Mouse (Mus musculus): ENCODE data around the gene Rbfox3. TPM values are rescaled to one million over a fixed set of nuclear protein-coding genes. Genes with fewer than 3 reads are reported as not detected.
A peak's percentile ranks its signal among the peaks of the same experiment; 100 is the strongest.

Gene Rbfox3
- polyA plus RNA-seq, 1 experiment from 2014 or later, result 77.9 TPM

- WGBS, result 43% methylated on average over 10 of the region's 10 CpGs
- Histone ChIP-seq H3K36me3 (no peaks in the 10 kb centered on the region), H3K4me2 (no peak overlapping the region), H3K4me3 (no peak overlapping the region), H3K27me3 (no peaks in the 10 kb centered on the region), H3K9me3 (no peaks in the 10 kb centered on the region), H3K9ac (no peak overlapping the region), H3K27ac (replicated peaks) (no peak overlapping the region), H3K4me1 (replicated peaks) (peaks cover 70% of the 10 kb centered on the region)
- ATAC-seq (ENCODE audit: low FRiP score, low read depth), result no peak
Measured at GRCm38 (mm10) chr11:118748622-118749021, 162.8 kb downstream of the Rbfox3 start.

GRCm38 (mm10) chr11:118745279-118745678 lies 166.1 kb downstream of the Rbfox3 start:
- H3K4me3 ChIP-seq, result no peak overlapping the region
- peak overlapping the region; percentile 52 for H3K27ac ChIP-seq (replicated peaks)
- H3K27me3 ChIP-seq, result no peaks in the 10 kb centered on the region
- no peaks in the 10 kb centered on the region for H3K9me3 ChIP-seq
- peaks cover 49% of the 10 kb centered on the region for H3K4me1 ChIP-seq (replicated peaks)
- no peaks in the 10 kb centered on the region for H3K36me3 ChIP-seq
- peak; percentile 6; the same call in 1 of the 2 replicates for ATAC-seq (ENCODE audit: low FRiP score, low read depth)
- peak overlapping the region; percentile 46; the same call in 1 of the 2 replicates for H3K4me2 ChIP-seq
- H3K9ac ChIP-seq, result no peak overlapping the region

DNA sequence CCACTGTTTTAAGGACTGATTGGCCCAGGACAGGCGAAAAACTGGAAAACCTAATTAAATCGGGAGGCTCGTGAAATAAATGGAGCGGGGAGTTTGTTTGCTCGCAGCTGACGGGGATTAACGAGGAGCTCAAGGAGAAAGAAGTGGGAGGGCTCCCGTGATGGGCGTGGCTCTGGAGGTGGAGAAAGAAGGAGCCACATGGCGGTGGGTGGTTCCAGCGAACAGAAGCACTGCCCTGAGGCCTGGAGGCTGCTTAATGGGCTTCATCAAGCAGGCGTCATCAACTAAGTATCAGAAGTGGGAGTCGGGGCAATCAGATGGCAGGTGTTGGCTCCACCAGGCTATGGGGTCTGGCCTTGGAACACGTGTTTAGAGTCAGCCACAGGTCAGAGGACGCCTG lies 166.6 kb downstream of the Rbfox3 start:
- Histone ChIP-seq H3K4me1 (replicated peaks) (peaks cover 54% of the 10 kb centered on the region), H3K27me3 (no peaks in the 10 kb centered on the region), H3K27ac (replicated peaks) (peak overlapping the region; percentile 52), H3K4me2 (peak overlapping the region; percentile 46), H3K9me3 (no peaks in the 10 kb centered on the region), H3K36me3 (no peaks in the 10 kb centered on the region), H3K4me3 (peak overlapping the region; percentile 14), H3K9ac (no peak overlapping the region)
- ATAC-seq (ENCODE audit: low FRiP score, low read depth), result peak; percentile 31
- 3% methylated on average over 15 of the region's 15 CpGs for WGBS

DNA sequence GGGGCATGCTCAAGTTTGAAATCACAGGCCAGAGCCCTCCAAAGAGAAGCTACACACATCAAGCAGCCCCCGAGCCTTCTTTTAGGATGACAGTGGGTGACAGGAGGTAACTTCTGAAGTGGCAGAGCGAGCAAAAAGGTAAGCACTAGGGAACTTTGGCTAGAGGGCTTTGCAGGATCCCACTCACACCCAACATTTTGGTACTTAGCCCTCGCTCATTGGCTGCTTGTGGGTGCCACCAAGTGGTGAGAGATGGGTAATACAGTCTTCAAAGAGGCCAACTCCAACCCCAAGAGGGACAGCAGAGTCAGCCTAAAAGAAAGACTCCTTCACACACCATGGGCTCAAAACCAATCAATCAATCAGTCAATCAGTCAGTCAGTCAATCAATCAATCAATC lies 168.6 kb downstream of the Rbfox3 start:
- Histone ChIP-seq H3K9me3 (no peaks in the 10 kb centered on the region), H3K27ac (replicated peaks) (no peak overlapping the region), H3K27me3 (no peaks in the 10 kb centered on the region), H3K4me3 (no peak overlapping the region), H3K9ac (no peak overlapping the region), H3K4me2 (no peak overlapping the region), H3K4me1 (replicated peaks) (peaks cover 59% of the 10 kb centered on the region), H3K36me3 (no peaks in the 10 kb centered on the region)
- 20% methylated on average over 3 of the region's 3 CpGs for WGBS
- no peak for ATAC-seq (ENCODE audit: low FRiP score, low read depth)

- H3K9ac ChIP-seq, result no peak overlapping the region
- no peaks in the 10 kb centered on the region for H3K27me3 ChIP-seq
- no peak overlapping the region for H3K27ac ChIP-seq (replicated peaks)
- WGBS, result 49% methylated on average over 6 of the region's 6 CpGs
- H3K36me3 ChIP-seq, result no peaks in the 10 kb centered on the region
- no peak overlapping the region for H3K4me3 ChIP-seq
- ATAC-seq (ENCODE audit: low FRiP score, low read depth), result no peak
- H3K9me3 ChIP-seq, result no peaks in the 10 kb centered on the region
- no peak overlapping the region for H3K4me2 ChIP-seq
- peaks cover 51% of the 10 kb centered on the region for H3K4me1 ChIP-seq (replicated peaks)
Measured at GRCm38 (mm10) chr11:118741262-118741661, 170.1 kb downstream of the Rbfox3 start.

GRCm38 (mm10) chr11:118740001-118740400 lies 171.4 kb downstream of the Rbfox3 start:
- Histone ChIP-seq H3K9me3 (no peaks in the 10 kb centered on the region), H3K9ac (no peak overlapping the region), H3K27me3 (no peaks in the 10 kb centered on the region), H3K36me3 (no peaks in the 10 kb centered on the region), H3K4me3 (no peak overlapping the region), H3K4me2 (0 out of 2 replicates have a peak overlapping the region, but pooled peaks have one; percentile 36), H3K27ac (replicated peaks) (peak overlapping the region; percentile 36), H3K4me1 (replicated peaks) (peaks cover 47% of the 10 kb centered on the region)
- no peak for ATAC-seq (ENCODE audit: low FRiP score, low read depth)
- WGBS, result 12% methylated on average over 6 of the region's 6 CpGs

- peak; percentile 55 for ATAC-seq (ENCODE audit: low FRiP score, low read depth)
- 8% methylated on average over 23 of the region's 23 CpGs for WGBS
- Histone ChIP-seq H3K4me1 (replicated peaks) (peaks cover 39% of the 10 kb centered on the region), H3K4me2 (peak overlapping the region; percentile 36), H3K9me3 (no peaks in the 10 kb centered on the region), H3K27me3 (no peaks in the 10 kb centered on the region), H3K36me3 (no peaks in the 10 kb centered on the region), H3K27ac (replicated peaks) (peak overlapping the region; percentile 52), H3K4me3 (no peak overlapping the region; the same call in 1 of the 2 replicates), H3K9ac (peak overlapping the region; percentile 15; the same call in 1 of the 2 replicates)
Measured at GRCm38 (mm10) chr11:118738855-118739832, 172.3 kb downstream of the Rbfox3 start.

GRCm38 (mm10) chr11:118738323-118738722 lies 173.1 kb downstream of the Rbfox3 start:
- peak overlapping the region; percentile 46; the same call in 1 of the 2 replicates for H3K27ac ChIP-seq (replicated peaks)
- H3K4me1 ChIP-seq (replicated peaks), result peaks cover 33% of the 10 kb centered on the region
- H3K4me2 ChIP-seq, result no peak overlapping the region
- 29% methylated on average over 6 of the region's 7 CpGs for WGBS
- H3K27me3 ChIP-seq, result no peaks in the 10 kb centered on the region
- H3K4me3 ChIP-seq, result no peak overlapping the region
- ATAC-seq (ENCODE audit: low FRiP score, low read depth), result no peak
- H3K9me3 ChIP-seq, result no peaks in the 10 kb centered on the region
- no peak overlapping the region for H3K9ac ChIP-seq
- no peaks in the 10 kb centered on the region for H3K36me3 ChIP-seq

- Histone ChIP-seq H3K4me2 (no peak overlapping the region), H3K4me1 (replicated peaks) (peaks cover 35% of the 10 kb centered on the region), H3K36me3 (no peaks in the 10 kb centered on the region), H3K27ac (replicated peaks) (no peak overlapping the region), H3K9me3 (no peaks in the 10 kb centered on the region), H3K4me3 (no peak overlapping the region), H3K27me3 (no peaks in the 10 kb centered on the region), H3K9ac (no peak overlapping the region)
- ATAC-seq (ENCODE audit: low FRiP score, low read depth), result no peak
- 65% methylated on average over 3 of the region's 3 CpGs for WGBS
Measured at GRCm38 (mm10) chr11:118737821-118738220, 173.6 kb downstream of the Rbfox3 start.

DNA sequence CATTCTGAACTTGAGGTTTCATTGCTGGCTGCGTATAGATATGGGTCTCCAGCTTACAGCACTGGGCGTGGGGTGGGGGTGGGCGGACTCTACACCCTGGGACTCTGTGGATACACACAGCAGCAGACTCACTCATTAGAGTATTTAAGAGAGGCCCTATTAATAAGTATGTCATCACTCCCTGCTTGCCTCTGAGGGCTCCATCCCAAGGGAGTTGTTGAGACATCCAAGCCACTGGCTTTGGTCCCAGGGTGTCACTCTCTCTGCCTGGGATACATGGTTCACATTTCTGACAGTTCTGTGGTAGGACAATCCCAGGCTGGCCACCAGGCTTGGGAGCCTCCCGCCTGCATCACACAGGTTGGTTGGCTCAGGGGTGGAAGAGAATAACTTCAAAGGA lies 174.4 kb downstream of the Rbfox3 start:
- peaks cover 41% of the 10 kb centered on the region for H3K4me1 ChIP-seq (replicated peaks)
- H3K36me3 ChIP-seq, result no peaks in the 10 kb centered on the region
- no peak for ATAC-seq (ENCODE audit: low FRiP score, low read depth)
- H3K4me3 ChIP-seq, result no peak overlapping the region
- H3K9ac ChIP-seq, result no peak overlapping the region
- no peak overlapping the region for H3K27ac ChIP-seq (replicated peaks)
- H3K4me2 ChIP-seq, result no peak overlapping the region
- H3K27me3 ChIP-seq, result no peaks in the 10 kb centered on the region
- no peaks in the 10 kb centered on the region for H3K9me3 ChIP-seq
- 86% methylated on average over 4 of the region's 4 CpGs for WGBS

GRCm38 (mm10) chr11:118731655-118732054 lies 179.7 kb downstream of the Rbfox3 start:
- H3K4me1 ChIP-seq (replicated peaks), result peaks cover 41% of the 10 kb centered on the region
- no peak overlapping the region for H3K27ac ChIP-seq (replicated peaks)
- 90% methylated on average over 5 of the region's 5 CpGs for WGBS
- H3K9ac ChIP-seq, result no peak overlapping the region
- H3K9me3 ChIP-seq, result no peaks in the 10 kb centered on the region
- no peaks in the 10 kb centered on the region for H3K27me3 ChIP-seq
- ATAC-seq (ENCODE audit: low FRiP score, low read depth), result no peak
- H3K4me2 ChIP-seq, result no peak overlapping the region
- no peaks in the 10 kb centered on the region for H3K36me3 ChIP-seq
- no peak overlapping the region for H3K4me3 ChIP-seq

DNA sequence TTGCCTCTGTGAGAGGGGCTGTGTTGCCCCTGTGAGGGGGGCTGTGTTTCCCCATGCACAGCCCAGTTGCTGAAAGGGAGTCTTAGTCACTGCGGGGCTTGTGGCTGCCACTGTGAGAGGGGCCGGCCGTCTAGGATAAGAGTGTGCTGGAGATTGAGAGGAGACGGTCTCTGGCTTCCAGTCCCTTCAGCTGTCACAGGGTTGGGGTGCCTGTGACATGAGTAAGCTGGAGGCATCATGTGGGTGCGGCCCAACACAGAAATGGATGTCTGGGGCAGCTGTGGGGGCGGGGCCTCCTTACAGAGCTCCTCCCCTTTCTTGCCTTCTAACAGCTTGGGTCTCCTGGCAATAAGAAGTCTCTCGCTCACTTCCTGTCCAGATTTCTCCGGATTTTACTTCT lies 182.0 kb downstream of the Rbfox3 start:
- no peak overlapping the region for H3K9ac ChIP-seq
- 40% methylated on average over 8 of the region's 8 CpGs for WGBS
- H3K27ac ChIP-seq (replicated peaks), result no peak overlapping the region
- H3K36me3 ChIP-seq, result no peaks in the 10 kb centered on the region
- H3K4me1 ChIP-seq (replicated peaks), result peaks cover 37% of the 10 kb centered on the region
- H3K4me3 ChIP-seq, result no peak overlapping the region
- H3K4me2 ChIP-seq, result no peak overlapping the region
- no peak for ATAC-seq (ENCODE audit: low FRiP score, low read depth)
- no peaks in the 10 kb centered on the region for H3K9me3 ChIP-seq
- H3K27me3 ChIP-seq, result no peaks in the 10 kb centered on the region

Measured in hindbrain, embryonic 15.5 days (tissue).